Mouse (Mus musculus) kidney, adult 9 months (tissue): ENCODE data around the gene B230219D22Rik.

ENCODE experiments used
- DNase-seq: peaks from one replicate; pipeline ENCODE4 v3.0.0; 2022

B230219D22Rik gene

DNA sequence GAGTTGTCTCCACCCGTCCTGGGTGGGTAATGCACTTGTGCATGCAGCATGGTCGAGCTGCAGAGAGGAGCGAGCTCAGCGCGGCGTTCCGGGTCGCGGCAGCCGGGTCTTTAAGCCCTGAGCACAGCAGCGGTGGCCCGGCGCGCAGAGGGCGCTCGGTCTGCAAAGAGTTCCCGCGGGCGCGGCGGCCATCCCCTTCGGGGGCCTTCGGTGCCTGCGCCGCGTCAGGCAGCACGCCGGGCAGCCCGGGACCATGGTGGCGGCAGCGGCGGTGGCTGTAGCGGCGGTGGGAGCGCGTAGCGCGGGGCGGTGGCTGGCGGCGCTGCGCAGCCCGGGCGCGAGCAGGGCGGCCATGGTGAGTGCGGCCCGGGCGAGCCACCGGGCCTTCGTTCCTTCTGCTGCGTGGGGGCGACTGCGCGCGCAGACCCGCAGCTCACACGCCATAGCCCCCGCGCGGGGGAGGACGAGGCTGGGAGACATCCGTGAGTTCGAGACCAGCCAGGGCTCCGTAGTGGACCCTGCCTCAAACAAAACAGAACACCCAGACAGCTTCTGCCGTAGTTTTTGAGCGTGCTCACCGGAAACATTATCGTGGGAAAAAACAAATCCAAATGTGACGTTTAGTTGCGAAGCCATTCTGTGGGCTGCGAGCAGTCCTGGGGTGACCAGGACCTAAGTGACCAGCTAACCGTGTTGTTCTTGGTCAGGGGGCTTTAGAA is 34.4 kb downstream of the B230219D22Rik start, which contains the start of gene Pcbd2:
Pcbd2 (plus strand) TSS at position 249 of the 719 bp plus-strand sequence.
- DNase-seq, result peak; percentile 86

DNA sequence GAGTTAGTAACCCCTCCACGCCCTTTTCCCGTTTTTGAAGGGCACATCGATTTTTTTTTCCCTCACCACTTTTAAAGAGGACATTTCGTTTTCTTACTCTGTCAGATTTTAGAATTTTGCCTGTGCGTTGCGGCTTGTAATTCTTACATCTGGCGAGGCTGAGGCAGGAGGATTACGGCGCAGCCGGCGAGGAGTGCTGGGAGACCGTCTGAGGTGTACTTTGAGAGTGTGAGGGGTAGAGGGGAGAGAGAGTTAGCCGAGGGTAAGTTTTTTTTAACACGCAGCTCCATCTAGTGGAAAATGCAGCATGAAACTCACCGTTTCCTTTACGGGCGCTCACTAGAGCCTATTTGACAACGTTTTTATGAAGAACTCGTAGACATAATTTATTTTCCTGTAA is 34.9 kb downstream of the B230219D22Rik start:
- peak; percentile 82 for DNase-seq

DNA sequence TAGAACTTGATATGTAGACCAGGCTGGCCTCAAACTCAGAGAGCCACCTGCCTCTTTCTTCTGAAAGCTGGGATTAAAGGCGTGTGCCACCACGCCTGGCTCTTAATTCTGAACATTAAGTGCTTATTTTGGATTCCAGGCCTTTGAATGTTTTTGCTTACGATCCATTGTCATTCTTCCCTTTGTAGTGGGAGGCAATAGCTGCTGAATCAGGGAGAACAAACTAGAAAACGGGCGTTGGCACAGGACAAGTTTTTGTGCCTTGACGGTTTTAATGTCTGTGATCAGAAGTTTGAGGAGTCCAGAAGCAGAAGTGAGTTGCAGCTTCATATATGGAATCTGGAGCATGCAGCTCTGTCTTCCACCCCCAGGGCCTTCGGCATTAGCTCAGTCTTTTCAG is 37.8 kb downstream of the B230219D22Rik start:
- DNase-seq, result no peak

DNA sequence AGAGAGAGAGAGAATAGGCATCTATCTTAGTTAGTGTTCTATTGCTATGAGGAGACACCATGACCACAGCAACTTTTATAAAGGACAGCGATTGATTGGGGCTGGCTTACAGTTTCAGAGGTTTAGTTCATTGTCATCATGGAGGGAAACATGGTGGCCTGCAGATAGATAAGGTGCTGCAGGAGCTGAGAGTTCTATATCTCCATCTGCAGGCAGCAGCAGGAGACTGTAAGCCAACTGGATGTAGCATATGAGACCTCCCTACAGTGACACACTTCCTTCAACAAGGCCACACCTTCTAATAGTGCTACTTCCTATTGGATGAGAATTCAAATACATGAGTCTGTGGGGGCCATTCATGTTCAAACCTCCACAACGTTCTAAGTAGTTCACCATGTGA is 39.2 kb downstream of the B230219D22Rik start:
- no peak for DNase-seq

DNA sequence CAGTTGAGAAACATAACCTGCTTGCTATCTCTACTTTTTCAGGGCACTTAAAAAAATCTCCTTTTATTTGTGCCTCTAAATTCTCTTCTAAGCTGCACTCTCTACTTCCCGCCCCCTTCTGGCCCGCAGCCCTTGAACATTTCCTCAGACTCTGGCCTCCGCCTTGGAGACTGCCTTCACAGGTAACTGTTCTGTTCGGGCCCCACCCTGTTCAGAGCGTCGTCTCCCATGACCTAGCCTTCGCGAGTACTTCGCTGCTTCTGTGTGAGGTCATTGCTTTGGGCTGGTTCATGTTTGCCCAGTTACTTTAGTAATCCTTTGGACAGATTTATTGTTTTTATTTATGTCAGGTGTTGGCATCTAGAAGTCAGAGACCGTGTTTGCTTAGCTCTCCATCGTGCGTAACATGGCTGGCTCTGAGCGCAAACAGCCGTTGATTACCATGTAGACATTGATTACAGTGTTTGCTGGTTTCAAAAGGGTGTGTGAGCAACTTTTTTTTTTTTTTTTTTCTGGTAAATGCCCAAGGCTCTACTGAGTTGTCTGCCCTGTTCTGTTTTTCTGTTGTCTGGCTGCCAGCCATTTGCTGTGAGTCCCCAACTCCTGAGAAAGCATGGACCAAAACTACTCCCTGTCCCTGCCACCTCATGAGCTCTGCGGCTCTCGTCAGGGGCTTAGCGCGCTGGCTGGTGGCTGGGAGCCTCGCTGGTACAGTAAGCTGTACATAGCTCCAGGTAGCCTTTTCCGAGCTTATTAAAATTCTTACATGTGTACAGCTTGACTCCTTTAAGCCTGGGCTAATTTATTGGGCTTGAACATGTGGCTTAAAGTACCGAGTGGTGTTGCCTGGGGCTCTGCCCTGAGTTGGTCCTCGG is 40.9 kb downstream of the B230219D22Rik start:
- DNase-seq, result no peak

DNA sequence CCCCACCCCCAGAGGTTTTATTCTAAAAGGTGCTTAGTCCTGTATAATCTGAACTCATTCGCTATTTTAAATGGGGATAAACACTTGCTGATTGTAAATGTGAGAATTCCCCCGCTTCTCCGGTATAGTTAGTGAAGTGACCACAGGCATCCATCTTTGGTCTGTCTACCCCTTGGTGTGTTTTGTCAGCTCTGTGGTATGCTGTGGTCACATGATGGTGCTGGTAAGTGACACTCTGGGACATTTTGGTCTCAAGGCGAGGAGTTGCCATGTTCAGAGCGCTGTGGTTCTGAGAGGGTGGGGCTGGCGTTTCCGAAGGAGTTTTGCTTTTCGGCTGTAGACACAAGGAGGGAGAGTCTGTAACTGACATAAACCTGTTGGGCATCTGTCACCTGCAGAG is 45.0 kb downstream of the B230219D22Rik start:
- DNase-seq, result no peak

DNA sequence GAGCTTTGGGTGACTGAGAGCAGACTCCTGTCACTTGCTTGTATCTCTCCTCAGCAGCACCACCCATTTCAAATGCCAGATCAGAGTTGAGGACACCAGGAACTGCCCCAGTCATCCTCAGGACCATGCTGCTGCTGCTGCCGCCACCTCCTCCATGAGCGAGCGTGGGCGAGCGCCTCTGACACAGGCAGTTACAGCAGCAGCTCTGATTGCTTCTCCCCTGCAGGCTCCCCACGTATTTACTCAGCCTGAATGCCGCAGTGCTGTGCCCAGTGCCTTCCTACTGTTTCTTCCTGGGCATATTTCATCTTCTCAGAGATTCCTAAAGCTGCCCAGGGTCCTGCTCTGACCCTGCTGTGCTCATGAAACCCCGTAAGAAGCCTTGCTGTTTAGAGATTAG is 49.4 kb downstream of the B230219D22Rik start:
- DNase-seq, result no peak
